Comparison of ENCODE assay signal across 16 mouse cellular contexts in genomic region chr1:75289888-75290431, GRCm38 (mm10). TPM values are rescaled to one million over a fixed set of nuclear protein-coding genes. Genes with fewer than 3 reads are reported as not detected.
DNase-seq lines count a peak whose midpoint lies in the region; ATAC-seq and TF ChIP-seq lines count a peak whose summit lies in the region.
"Had no signal": no experiment of that assay in that cellular context is flagged by ENCODE, and none has a peak within 500 bp of the region (broad histone marks: within the 10 kb centered on the region; RNA-seq: fewer than 3 reads in every experiment).

No protein-coding gene starts in this region.

- no peaks in the 10 kb centered on the region for H3K9me3 ChIP-seq in forebrain, embryonic 16.5 days (ENCODE audit: control insufficient read depth, low read length)
- H3K9me3 ChIP-seq in midbrain, embryonic 10.5 days (replicated peaks): no peaks in the 10 kb centered on the region
- no peaks in the 10 kb centered on the region for H3K9me3 ChIP-seq in neural tube, embryonic 14.5 days (ENCODE audit: control insufficient read depth, low read length)
- H3K9me3 ChIP-seq: embryonic facial prominence, embryonic 15.5 days; limb, embryonic 13.5 days had no signal

- H3K4me2 ChIP-seq in forebrain, embryonic 16.5 days (ENCODE audit: low read length): no peak overlapping the region
- peak overlapping the region; percentile 20; the same call in 1 of the 2 replicates for H3K4me2 ChIP-seq in neural tube, embryonic 14.5 days (ENCODE audit: low read depth, low read length)
- H3K4me2 ChIP-seq: embryonic facial prominence, embryonic 15.5 days; limb, embryonic 13.5 days had no signal

- WGBS in forebrain, embryonic 16.5 days: 35% methylated on average over 8 of the region's 8 CpGs
- WGBS in midbrain, embryonic 10.5 days: 52% methylated on average over 8 of the region's 8 CpGs
- 24% methylated on average over 8 of the region's 8 CpGs for WGBS in neural tube, embryonic 14.5 days

- H3K4me3 ChIP-seq in layer of hippocampus, adult 2 months: no peak overlapping the region
- H3K4me3 ChIP-seq in forebrain, embryonic 16.5 days (replicated peaks; ENCODE audit: low read length): no peak overlapping the region
- no peak overlapping the region; the same call in 1 of the 2 replicates for H3K4me3 ChIP-seq in midbrain, embryonic 10.5 days
- no peak overlapping the region for H3K4me3 ChIP-seq in neural tube, embryonic 14.5 days (ENCODE audit: low read depth, low read length)
- H3K4me3 ChIP-seq: embryonic facial prominence, embryonic 15.5 days; heart, adult 2 months; limb, embryonic 13.5 days had no signal

- no peaks in the 10 kb centered on the region for H3K27me3 ChIP-seq in forebrain, embryonic 16.5 days (replicated peaks; ENCODE audit: control insufficient read depth, insufficient read depth, low read length)
- H3K27me3 ChIP-seq in midbrain, embryonic 10.5 days (ENCODE audit: low read depth, poor library complexity, severe bottlenecking): no peaks in the 10 kb centered on the region
- no peaks in the 10 kb centered on the region for H3K27me3 ChIP-seq in neural tube, embryonic 14.5 days (ENCODE audit: control insufficient read depth, insufficient read depth, low read length)
- H3K27me3 ChIP-seq: embryonic facial prominence, embryonic 15.5 days had no signal

- no peak for DNase-seq in layer of hippocampus, adult 2 months (ENCODE audit: low spot score in 2 of 2)
- no peak for DNase-seq in layer of hippocampus, postnatal 25 days (ENCODE audit: extremely low spot score in 1 of 2, low spot score in 1 of 2)
- no peak for DNase-seq in midbrain, embryonic 10.5 days (ENCODE audit: low spot score)
- DNase-seq in lung, adult 18-20 months: no peak
- no peak for DNase-seq in adrenal gland, postnatal 25 days
- DNase-seq in cerebellum, adult 9-10 months: no peak
- DNase-seq: thymus, adult 18-20 months had no signal

- peak overlapping the region; percentile 40; the same call in 1 of the 2 replicates for H3K9ac ChIP-seq in forebrain, embryonic 16.5 days (replicated peaks; ENCODE audit: low read depth, low read length)
- H3K9ac ChIP-seq in neural tube, embryonic 14.5 days (replicated peaks; ENCODE audit: low read depth, low read length): no peak overlapping the region
- H3K9ac ChIP-seq: embryonic facial prominence, embryonic 15.5 days; limb, embryonic 13.5 days; liver, postnatal 0 days had no signal

- no peak for TF ChIP-seq CTCF in layer of hippocampus, adult 2 months (conservative IDR thresholded peaks at IDR 0.05)

- peaks cover 17% of the 10 kb centered on the region for H3K4me1 ChIP-seq in forebrain, embryonic 16.5 days (replicated peaks; ENCODE audit: control insufficient read depth, insufficient read depth, low read length)
- peaks cover 33% of the 10 kb centered on the region for H3K4me1 ChIP-seq in midbrain, embryonic 10.5 days
- peaks cover 22% of the 10 kb centered on the region for H3K4me1 ChIP-seq in neural tube, embryonic 14.5 days (ENCODE audit: control insufficient read depth, insufficient read depth, low read length)
- H3K4me1 ChIP-seq: embryonic facial prominence, embryonic 15.5 days had no signal

- no peaks in the 10 kb centered on the region for H3K36me3 ChIP-seq in forebrain, embryonic 16.5 days (ENCODE audit: control insufficient read depth, insufficient read depth)
- H3K36me3 ChIP-seq in midbrain, embryonic 10.5 days: no peaks in the 10 kb centered on the region
- H3K36me3 ChIP-seq in neural tube, embryonic 14.5 days (ENCODE audit: control insufficient read depth, insufficient read depth, low read length): no peaks in the 10 kb centered on the region
- H3K36me3 ChIP-seq: embryonic facial prominence, embryonic 15.5 days; limb, embryonic 13.5 days had no signal

- peak overlapping the region; percentile 91 for H3K27ac ChIP-seq in layer of hippocampus, adult 2 months
- peak overlapping the region; percentile 70 for H3K27ac ChIP-seq in forebrain, embryonic 16.5 days (ENCODE audit: low read length)
- peak overlapping the region; percentile 63 for H3K27ac ChIP-seq in midbrain, embryonic 10.5 days (replicated peaks)
- H3K27ac ChIP-seq in neural tube, embryonic 14.5 days (ENCODE audit: low read depth, low read length): peak overlapping the region; percentile 78
- H3K27ac ChIP-seq: embryonic facial prominence, embryonic 15.5 days; heart, adult 2 months; limb, embryonic 13.5 days had no signal

- no peak for ATAC-seq in forebrain, embryonic 16.5 days
- ATAC-seq in neural tube, embryonic 14.5 days (ENCODE audit: low read depth): no peak

RNA-seq across cellular contexts. Expression of gene Resp18, which starts 11.7 kb away (rescaled TPM):
- 100 to 1,000 TPM in 1 of 2 experiments, 10 to 100 TPM in 1; 82.5 to 106 TPM for total RNA-seq in layer of hippocampus, adult 2 months (2021)
- total RNA-seq in layer of hippocampus, postnatal 25 days (2021): 100 to 1,000 TPM in 1 of 2 experiments, 10 to 100 TPM in 1; 63.7 to 105 TPM
- polyA plus RNA-seq in forebrain, embryonic 16.5 days (2015; fragmentation: Nextera tagmentation; extraction: Ambion mirVana): 29.3 and 76.1 TPM in 2 replicates
- polyA plus RNA-seq in midbrain, embryonic 10.5 days (2016; fragmentation: Nextera tagmentation; extraction: Ambion mirVana): 7.2 and 16.2 TPM in 2 replicates
- polyA plus RNA-seq in neural tube, embryonic 14.5 days (2014; fragmentation: Nextera tagmentation; extraction: Ambion mirVana): 193 and 254 TPM in 2 replicates
- total RNA-seq in adrenal gland, postnatal 25 days (2021): 101 and 123 TPM in 2 replicates
- total RNA-seq: heart, adult 2 months; heart, postnatal 25 days had no signal
- polyA plus RNA-seq: limb, embryonic 13.5 days; liver, postnatal 0 days had no signal

RNA-seq across cellular contexts. Expression of gene Ptprn, which starts 25.7 kb away (rescaled TPM):
- 100 to 1,000 TPM; 395 to 416 TPM for total RNA-seq in layer of hippocampus, adult 2 months (2021)
- 100 to 1,000 TPM; 369 to 386 TPM for total RNA-seq in layer of hippocampus, postnatal 25 days (2021)
- 6.1 and 10.7 TPM in 2 replicates for polyA plus RNA-seq in forebrain, embryonic 16.5 days (2015; fragmentation: Nextera tagmentation; extraction: Ambion mirVana)
- 3.6 and 6.1 TPM in 2 replicates for polyA plus RNA-seq in midbrain, embryonic 10.5 days (2016; fragmentation: Nextera tagmentation; extraction: Ambion mirVana)
- 25.4 and 27.4 TPM in 2 replicates for polyA plus RNA-seq in neural tube, embryonic 14.5 days (2014; fragmentation: Nextera tagmentation; extraction: Ambion mirVana)
- total RNA-seq in adrenal gland, postnatal 25 days (2021): 41.6 and 54.3 TPM in 2 replicates

RNA-seq across cellular contexts. Expression of gene Dnpep, which starts 27.8 kb away (rescaled TPM):
- 10 to 100 TPM; 49.1 to 50.0 TPM for total RNA-seq in layer of hippocampus, adult 2 months (2021)
- total RNA-seq in layer of hippocampus, postnatal 25 days (2021): 10 to 100 TPM; 43.3 to 49.5 TPM
- 146 and 150 TPM in 2 replicates for polyA plus RNA-seq in forebrain, embryonic 16.5 days (2015; fragmentation: Nextera tagmentation; extraction: Ambion mirVana)
- 157 and 176 TPM in 2 replicates for polyA plus RNA-seq in midbrain, embryonic 10.5 days (2016; fragmentation: Nextera tagmentation; extraction: Ambion mirVana)
- polyA plus RNA-seq in neural tube, embryonic 14.5 days (2014; fragmentation: Nextera tagmentation; extraction: Ambion mirVana): 139 and 145 TPM in 2 replicates
- 91.1 and 117 TPM in 2 replicates for total RNA-seq in adrenal gland, postnatal 25 days (2021)

RNA-seq across cellular contexts. Expression of gene Dnajb2, which starts 53.8 kb away (rescaled TPM):
- total RNA-seq in layer of hippocampus, adult 2 months (2021): 10 to 100 TPM; 69.6 to 82.8 TPM
- total RNA-seq in layer of hippocampus, postnatal 25 days (2021): 10 to 100 TPM; 72.6 to 78.9 TPM
- 51.5 and 59.3 TPM in 2 replicates for polyA plus RNA-seq in forebrain, embryonic 16.5 days (2015; fragmentation: Nextera tagmentation; extraction: Ambion mirVana)
- polyA plus RNA-seq in midbrain, embryonic 10.5 days (2016; fragmentation: Nextera tagmentation; extraction: Ambion mirVana): 27.5 and 27.9 TPM in 2 replicates
- polyA plus RNA-seq in neural tube, embryonic 14.5 days (2014; fragmentation: Nextera tagmentation; extraction: Ambion mirVana): 35.9 and 36.9 TPM in 2 replicates
- 67.3 and 85.6 TPM in 2 replicates for total RNA-seq in adrenal gland, postnatal 25 days (2021)

RNA-seq across cellular contexts. Expression of gene A630095N17Rik, which starts 58.1 kb away (rescaled TPM):
- total RNA-seq in layer of hippocampus, adult 2 months (2021): not detected
- not detected for total RNA-seq in layer of hippocampus, postnatal 25 days (2021)
- not detected in 2 replicates for polyA plus RNA-seq in forebrain, embryonic 16.5 days (2015; fragmentation: Nextera tagmentation; extraction: Ambion mirVana)
- polyA plus RNA-seq in midbrain, embryonic 10.5 days (2016; fragmentation: Nextera tagmentation; extraction: Ambion mirVana): not detected in 2 replicates
- not detected in 2 replicates for polyA plus RNA-seq in neural tube, embryonic 14.5 days (2014; fragmentation: Nextera tagmentation; extraction: Ambion mirVana)
- not detected in 2 replicates for total RNA-seq in adrenal gland, postnatal 25 days (2021)
- total RNA-seq: heart, adult 2 months; heart, postnatal 25 days; left cerebral cortex, adult 18-20 months had no signal
- polyA plus RNA-seq: embryonic facial prominence, embryonic 15.5 days; heart, adult 2 months; kidney, adult 2 months; limb, embryonic 13.5 days; liver, postnatal 0 days had no signal
